Mouse (Mus musculus) midbrain, embryonic 12.5 days (tissue): ENCODE measurements around the gene Ern2. TPM values are rescaled to one million over a fixed set of nuclear protein-coding genes. Genes with fewer than 3 reads are reported as not detected.
A peak's percentile ranks its signal among the peaks of the same experiment; 100 is the strongest.

ENCODE experiments used
- ATAC-seq: fragments of 200-750 bp; cut with Nextera tagmentation; 2 replicates; pipeline ENCODE4 v1.8.0; 2017; ENCODE audit warnings: low read depth, moderate TSS enrichment, moderate library complexity; ENCODE audit not compliant: low FRiP score
- H3K27ac ChIP-seq: fragments of 300-500 bp; sonication (generic); replicated peaks from 2 replicates; pipeline ENCODE4 v1.5.1; 2016; ENCODE audit warnings: mild to moderate bottlenecking
- H3K27me3 ChIP-seq: fragments of 300-500 bp; sonication (generic); 2 replicates; pipeline ENCODE4 v1.6.1; 2016; ENCODE audit warnings: mild to moderate bottlenecking
- H3K36me3 ChIP-seq: fragments of 300-500 bp; sonication (generic); 2 replicates; pipeline ENCODE4 v1.6.1; 2016
- H3K4me1 ChIP-seq: fragments of 300-500 bp; sonication (generic); 2 replicates; pipeline ENCODE4 v1.6.1; 2016
- H3K4me2 ChIP-seq: fragments of 300-500 bp; sonication (generic); replicated peaks from 2 replicates; pipeline ENCODE4 v1.6.1; 2016; ENCODE audit warnings: mild to moderate bottlenecking, moderate library complexity
- H3K4me3 ChIP-seq: fragments of 300-500 bp; sonication (generic); 2 replicates; pipeline ENCODE4 v1.5.1; 2016; ENCODE audit warnings: mild to moderate bottlenecking
- H3K9ac ChIP-seq: fragments of 300-500 bp; sonication (generic); replicated peaks from 2 replicates; pipeline ENCODE4 v1.6.1; 2016; ENCODE audit warnings: mild to moderate bottlenecking, moderate library complexity
- H3K9me3 ChIP-seq: fragments of 300-500 bp; sonication (generic); 2 replicates; pipeline ENCODE4 v1.6.1; 2016; ENCODE audit warnings: mild to moderate bottlenecking
- WGBS: fragments of 180-500 bp; shearing (Covaris S2); methylation state at CpG from one replicate; pipeline ENCODE4 v1.1.7; 2016; 5-methylcytosine and 5-hydroxymethylcytosine counted together
- polyA plus RNA-seq: library from polyadenylated mRNA; unstranded; fragments of >200 nt; fragmentation: Nextera tagmentation; extraction: Ambion mirVana; gene quantifications from 2 replicates; pipeline ENCODE4 v1.2.1, GENCODE M21; 2016

The Ern2 gene
- polyA plus RNA-seq, 1 experiment from 2014 or later: 0.32 TPM

- peak; percentile 25; the same call in 1 of the 2 replicates for ATAC-seq
- Histone ChIP-seq H3K27me3 (no peaks in the 10 kb centered on the region), H3K4me1 (peaks cover 45% of the 10 kb centered on the region), H3K9me3 (no peaks in the 10 kb centered on the region), H3K9ac (peak overlapping the region; percentile 74), H3K36me3 (peaks cover 24% of the 10 kb centered on the region), H3K27ac (peak overlapping the region; percentile 86), H3K4me2 (peak overlapping the region; percentile 90), H3K4me3 (peak overlapping the region; percentile 71)
- 6% methylated on average over 13 of the region's 13 CpGs for WGBS
Observed at GRCm38 (mm10) chr7:122158488-122158887, 27.5 kb downstream of the Ern2 start.

- H3K4me1 ChIP-seq: peaks cover 4% of the 10 kb centered on the region
- H3K27ac ChIP-seq: no peak overlapping the region
- H3K36me3 ChIP-seq: peaks cover 25% of the 10 kb centered on the region
- no peak for ATAC-seq
- H3K27me3 ChIP-seq: no peaks in the 10 kb centered on the region
- no peaks in the 10 kb centered on the region for H3K9me3 ChIP-seq
- 95% methylated on average over 4 of the region's 4 CpGs for WGBS
- no peak overlapping the region for H3K4me2 ChIP-seq
- no peak overlapping the region for H3K9ac ChIP-seq
- no peak overlapping the region for H3K4me3 ChIP-seq
Observed at GRCm38 (mm10) chr7:122152473-122152872, 33.5 kb downstream of the Ern2 start.

GRCm38 (mm10) chr7:122140991-122141390 lies 45.0 kb downstream of the Ern2 start:
- H3K9ac ChIP-seq: no peak overlapping the region
- H3K4me1 ChIP-seq: no peaks in the 10 kb centered on the region
- H3K9me3 ChIP-seq: no peaks in the 10 kb centered on the region
- no peak overlapping the region for H3K27ac ChIP-seq
- no peak for ATAC-seq
- H3K27me3 ChIP-seq: no peaks in the 10 kb centered on the region
- peaks cover 93% of the 10 kb centered on the region for H3K36me3 ChIP-seq
- H3K4me2 ChIP-seq: no peak overlapping the region
- no peak overlapping the region for H3K4me3 ChIP-seq

GRCm38 (mm10) chr7:122138190-122138589 lies 47.8 kb downstream of the Ern2 start:
- no peaks in the 10 kb centered on the region for H3K9me3 ChIP-seq
- H3K4me2 ChIP-seq: no peak overlapping the region
- no peak overlapping the region for H3K27ac ChIP-seq
- no peak for ATAC-seq
- 97% methylated on average over 5 of the region's 5 CpGs for WGBS
- H3K4me3 ChIP-seq: no peak overlapping the region
- no peaks in the 10 kb centered on the region for H3K27me3 ChIP-seq
- H3K36me3 ChIP-seq: peaks cover 85% of the 10 kb centered on the region
- peaks cover 7% of the 10 kb centered on the region for H3K4me1 ChIP-seq
- H3K9ac ChIP-seq: no peak overlapping the region

- Histone ChIP-seq H3K27me3 (no peaks in the 10 kb centered on the region), H3K4me2 (no peak overlapping the region), H3K9me3 (no peaks in the 10 kb centered on the region), H3K9ac (no peak overlapping the region), H3K4me1 (peaks cover 11% of the 10 kb centered on the region), H3K36me3 (peaks cover 76% of the 10 kb centered on the region), H3K27ac (no peak overlapping the region), H3K4me3 (no peak overlapping the region)
- ATAC-seq: no peak
Observed at GRCm38 (mm10) chr7:122137071-122137470, 48.9 kb downstream of the Ern2 start.

GRCm38 (mm10) chr7:122135070-122135469 lies 50.9 kb downstream of the Ern2 start:
- WGBS: 73% methylated on average over 10 of the region's 10 CpGs
- Histone ChIP-seq H3K9ac (no peak overlapping the region), H3K4me1 (peaks cover 14% of the 10 kb centered on the region), H3K27me3 (no peaks in the 10 kb centered on the region), H3K36me3 (peaks cover 57% of the 10 kb centered on the region), H3K4me3 (no peak overlapping the region), H3K27ac (no peak overlapping the region), H3K4me2 (no peak overlapping the region), H3K9me3 (no peaks in the 10 kb centered on the region)
- no peak for ATAC-seq

GRCm38 (mm10) chr7:122133338-122133625 lies 52.7 kb downstream of the Ern2 start:
- Histone ChIP-seq H3K4me3 (peak overlapping the region; percentile 86), H3K9me3 (no peaks in the 10 kb centered on the region), H3K27ac (peak overlapping the region; percentile 73; the same call in 1 of the 2 replicates), H3K4me2 (peak overlapping the region; percentile 85), H3K9ac (peak overlapping the region; percentile 81), H3K27me3 (no peaks in the 10 kb centered on the region), H3K4me1 (peaks cover 14% of the 10 kb centered on the region), H3K36me3 (peaks cover 45% of the 10 kb centered on the region)
- no peak for ATAC-seq
- 18% methylated on average over 8 of the region's 8 CpGs for WGBS

- Histone ChIP-seq H3K4me1 (peaks cover 14% of the 10 kb centered on the region), H3K4me2 (peak within 1 kb of the TSS; percentile 85), H3K9ac (peak within 1 kb of the TSS; percentile 81), H3K36me3 (peaks cover 45% of the 10 kb centered on the region), H3K9me3 (no peaks in the 10 kb centered on the region), H3K27ac (peak within 1 kb of the TSS; percentile 73), H3K4me3 (peak within 1 kb of the TSS; percentile 86), H3K27me3 (no peaks in the 10 kb centered on the region)
- under 1% methylated on average over 54 of the region's 54 CpGs for WGBS
- peak; percentile 97 for ATAC-seq
Observed at GRCm38 (mm10) chr7:122132497-122133337, 53.3 kb downstream of the Ern2 start, which contains the start of the genes Palb2 and Dctn5. Gene Palb2 (minus strand): TSS chr7:122132985. Gene Dctn5 (plus strand): TSS chr7:122133041.

GRCm38 (mm10) chr7:122131834-122132233 lies 54.2 kb downstream of the Ern2 start:
- Histone ChIP-seq H3K4me1 (peaks cover 14% of the 10 kb centered on the region), H3K4me3 (peak overlapping the region; percentile 86), H3K27ac (no peak overlapping the region), H3K36me3 (peaks cover 45% of the 10 kb centered on the region), H3K4me2 (peak overlapping the region; percentile 85), H3K9ac (peak overlapping the region; percentile 81; the same call in 1 of the 2 replicates), H3K27me3 (no peaks in the 10 kb centered on the region), H3K9me3 (no peaks in the 10 kb centered on the region)
- ATAC-seq: no peak

GRCm38 (mm10) chr7:122126946-122127345 lies 59.1 kb downstream of the Ern2 start:
- no peak overlapping the region for H3K4me2 ChIP-seq
- no peak overlapping the region for H3K9ac ChIP-seq
- 95% methylated on average over 11 of the region's 11 CpGs for WGBS
- H3K36me3 ChIP-seq: peaks cover 59% of the 10 kb centered on the region
- no peak overlapping the region for H3K27ac ChIP-seq
- H3K4me3 ChIP-seq: no peak overlapping the region
- ATAC-seq: no peak
- peaks cover 2% of the 10 kb centered on the region; the same call in 1 of the 2 replicates for H3K4me1 ChIP-seq
- H3K27me3 ChIP-seq: no peaks in the 10 kb centered on the region
- H3K9me3 ChIP-seq: no peaks in the 10 kb centered on the region

- H3K9ac ChIP-seq: no peak overlapping the region
- H3K27me3 ChIP-seq: no peaks in the 10 kb centered on the region
- no peaks in the 10 kb centered on the region for H3K4me1 ChIP-seq
- ATAC-seq: no peak
- H3K4me2 ChIP-seq: no peak overlapping the region
- 66% methylated on average over 8 of the region's 8 CpGs for WGBS
- no peaks in the 10 kb centered on the region for H3K9me3 ChIP-seq
- H3K27ac ChIP-seq: no peak overlapping the region
- H3K4me3 ChIP-seq: no peak overlapping the region
- H3K36me3 ChIP-seq: peaks cover 70% of the 10 kb centered on the region
Observed at GRCm38 (mm10) chr7:122125636-122126035, 60.4 kb downstream of the Ern2 start.

GRCm38 (mm10) chr7:122123518-122123917 lies 62.5 kb downstream of the Ern2 start:
- no peak overlapping the region for H3K27ac ChIP-seq
- H3K4me3 ChIP-seq: no peak overlapping the region
- no peaks in the 10 kb centered on the region for H3K4me1 ChIP-seq
- H3K27me3 ChIP-seq: no peaks in the 10 kb centered on the region
- WGBS: 91% methylated on average over 4 of the region's 4 CpGs
- H3K9me3 ChIP-seq: no peaks in the 10 kb centered on the region
- H3K36me3 ChIP-seq: peaks cover 78% of the 10 kb centered on the region
- no peak for ATAC-seq
- no peak overlapping the region for H3K4me2 ChIP-seq
- H3K9ac ChIP-seq: no peak overlapping the region
